Mouse (Mus musculus) embryonic fibroblast, embryonic 13.5 days (primary cell): ENCODE results near the gene 2300009A05Rik.

Source experiments
- CTCF ChIP-seq: IDR thresholded peaks from 2 replicates; pipeline ENCODE4 v1.5.1; 2011; ENCODE audit warnings: mild to moderate bottlenecking, control low read depth, low read length, moderate library complexity, borderline replicate concordance; ENCODE audit not compliant: insufficient read depth
- POLR2A ChIP-seq: IDR thresholded peaks from 2 replicates; pipeline ENCODE4 v1.6.1; 2011; ENCODE audit warnings: low read depth, mild to moderate bottlenecking, control low read depth, low read length, moderate library complexity

DNA sequence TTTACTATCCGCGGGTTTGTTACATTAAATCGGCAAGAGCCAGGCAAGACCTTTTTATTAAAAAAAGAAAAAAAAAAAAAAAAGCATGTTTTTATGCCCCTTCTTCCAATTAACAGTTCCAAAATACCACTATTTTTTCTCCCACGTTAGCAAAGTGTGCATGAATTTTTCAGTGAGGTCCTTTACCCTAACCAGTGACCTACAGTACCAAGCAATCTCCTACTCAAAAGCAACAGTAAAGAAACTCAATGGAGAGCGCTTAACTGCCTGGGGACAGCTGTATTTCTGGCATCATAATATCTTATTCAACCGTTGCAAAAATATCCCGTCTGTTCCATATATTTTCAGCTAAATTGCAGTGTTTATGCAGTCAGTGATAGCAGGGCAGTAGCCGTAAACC, 20.9 kb downstream of the 2300009A05Rik start:
- no peak for TF ChIP-seq CTCF
- no peak for TF ChIP-seq POLR2A
